Mouse (Mus musculus) CD8-positive naive resting alpha-beta T cell, adult 2 months (primary cell): Measurements from ENCODE around the gene Ranbp10.

ENCODE experiments used
- DNase-seq, 2 experiments: peaks; one replicate each; pipeline ENCODE4 v3.0.0; 2022; ENCODE audit warnings: low read depth in 2 of 2, low spot score in 2 of 2

Ranbp10 gene

DNA sequence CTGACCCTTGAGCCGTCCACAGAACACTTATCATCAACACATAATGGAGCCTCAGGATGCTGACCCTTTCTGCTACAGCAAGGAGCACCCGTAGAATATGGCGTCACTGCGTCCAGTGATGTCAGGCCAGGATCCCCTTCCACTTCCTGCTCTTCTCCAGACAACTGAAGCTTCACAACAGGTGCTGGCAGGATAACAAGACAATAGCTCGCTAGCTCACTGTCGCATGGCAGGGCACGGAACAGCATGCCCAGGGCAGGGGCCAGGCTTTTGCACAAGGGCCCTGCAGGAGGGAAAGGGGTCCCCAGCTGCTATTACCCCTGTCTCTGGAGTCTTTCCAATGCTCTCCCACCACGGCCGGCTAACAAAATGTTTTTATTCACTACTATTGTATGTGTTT, 104.3 kb downstream of the Ranbp10 start:
- no peak for DNase-seq

DNA sequence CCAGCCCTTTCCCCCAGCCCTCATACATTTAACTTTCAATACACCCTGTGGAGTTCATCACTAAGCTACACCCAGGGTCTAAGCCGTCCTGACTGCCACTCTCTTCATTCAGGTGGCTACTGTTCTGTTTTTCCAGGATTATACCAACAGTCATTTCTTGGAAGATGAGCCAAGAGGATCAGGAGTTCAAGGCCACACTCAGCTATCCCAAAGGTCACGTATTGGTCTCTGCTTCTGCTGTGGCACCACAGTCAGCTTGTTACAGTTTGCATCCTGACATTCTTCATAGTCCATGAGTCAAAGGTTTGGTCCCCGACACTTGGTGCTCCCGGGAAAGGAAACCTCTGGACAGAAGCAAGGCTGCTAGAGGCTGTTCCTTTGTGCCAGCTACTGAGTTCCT, 107.5 kb downstream of the Ranbp10 start:
- DNase-seq: no peak
